Mouse (Mus musculus) spleen, adult 18-20 months (tissue): Measurements from ENCODE around the gene Cacng2.
"Not testable (repeated sequence)": the region's sequence is repeated elsewhere in the genome, so short reads cannot be mapped to it uniquely, and the experiment has no call there.

ENCODE experiments used
- DNase-seq, 2 experiments: peaks; one replicate each; pipeline ENCODE4 v3.0.0; 2022; ENCODE audit warnings: mixed read lengths in 2 of 2

The Cacng2 gene

GRCm38 (mm10) chr15:78081384-78081783 lies 38.4 kb downstream of the Cacng2 start:
- DNase-seq = no peak

DNA sequence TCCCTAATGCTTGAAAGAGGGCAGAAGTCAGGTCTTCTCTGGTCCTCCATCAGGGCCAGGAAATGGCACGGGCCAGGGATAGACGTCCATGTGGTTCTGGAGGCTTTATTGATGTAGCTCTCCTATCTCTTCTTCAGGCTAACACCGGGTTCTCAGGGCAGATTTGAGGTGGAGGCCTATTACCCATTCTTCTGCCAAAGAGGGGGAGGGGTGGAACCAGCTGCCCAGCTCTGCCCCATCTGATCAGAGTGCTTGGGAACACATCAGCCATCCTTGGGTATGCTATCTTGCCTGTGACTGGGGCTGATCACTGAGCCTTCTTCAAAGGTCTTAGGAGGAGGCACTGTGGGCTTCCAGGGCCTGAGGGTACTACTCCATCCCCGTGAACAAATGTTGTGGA lies 39.5 kb downstream of the Cacng2 start:
- DNase-seq = no peak

DNA sequence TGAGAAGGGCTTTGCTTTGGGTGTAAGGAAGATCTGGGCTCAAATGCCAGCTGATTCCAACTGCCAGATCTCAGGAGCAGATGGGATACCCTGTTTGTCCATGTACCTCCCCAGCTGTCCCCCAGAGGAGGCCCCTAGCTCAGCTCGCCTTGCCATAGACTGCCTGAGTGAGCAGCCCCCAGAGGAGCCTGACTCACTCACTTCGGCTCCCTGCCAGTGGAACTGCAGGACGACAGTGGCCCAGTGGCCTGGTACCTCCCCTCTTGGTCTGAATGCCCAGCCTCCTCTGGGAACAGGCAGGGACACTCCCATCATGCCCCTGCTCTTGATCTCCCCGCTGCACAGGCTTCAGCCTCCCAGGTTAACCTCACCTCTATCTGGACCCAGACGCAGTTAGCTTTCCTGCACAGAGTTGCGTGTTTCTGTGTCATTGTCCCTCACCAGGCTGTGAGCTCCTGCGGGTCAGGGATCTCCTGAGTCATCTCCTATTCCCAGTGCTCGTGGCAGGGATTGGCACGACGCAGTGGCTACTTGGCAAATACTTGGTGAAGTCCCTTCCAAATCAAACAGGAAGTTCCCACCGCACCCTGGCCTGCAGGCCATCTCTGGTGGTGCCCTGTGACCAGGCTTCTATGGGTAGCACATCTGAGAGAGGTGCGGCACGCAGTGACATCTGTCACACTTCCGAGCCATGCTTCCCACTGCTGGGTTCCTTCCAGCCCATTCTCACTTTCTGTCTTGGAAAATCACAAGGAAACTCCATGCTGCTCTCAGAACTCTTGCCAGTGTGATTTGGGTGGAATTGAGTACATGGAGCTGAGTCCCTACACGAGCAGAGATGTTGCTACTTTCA lies 40.8 kb downstream of the Cacng2 start:
- no peak for DNase-seq

DNA sequence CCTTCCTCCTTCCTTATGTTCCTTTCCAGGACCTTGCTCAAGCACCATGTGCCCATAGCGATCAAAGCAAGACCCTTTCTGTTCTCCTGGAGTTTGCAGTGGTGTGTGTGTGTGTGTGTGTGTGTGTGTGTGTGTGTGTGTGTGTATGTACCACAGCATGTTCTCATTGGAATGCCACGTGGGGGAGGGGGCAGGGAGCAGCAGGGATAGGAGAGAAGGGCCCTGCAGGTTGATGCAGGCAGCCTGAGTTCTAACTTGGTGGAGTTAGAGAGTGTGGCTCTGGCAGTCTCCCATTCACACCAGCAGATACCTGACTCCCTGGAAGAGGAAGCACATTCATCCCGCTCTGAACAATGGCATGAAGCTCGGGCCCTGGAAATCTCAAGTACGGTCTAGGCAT lies 41.6 kb downstream of the Cacng2 start:
- DNase-seq = no peak

DNA sequence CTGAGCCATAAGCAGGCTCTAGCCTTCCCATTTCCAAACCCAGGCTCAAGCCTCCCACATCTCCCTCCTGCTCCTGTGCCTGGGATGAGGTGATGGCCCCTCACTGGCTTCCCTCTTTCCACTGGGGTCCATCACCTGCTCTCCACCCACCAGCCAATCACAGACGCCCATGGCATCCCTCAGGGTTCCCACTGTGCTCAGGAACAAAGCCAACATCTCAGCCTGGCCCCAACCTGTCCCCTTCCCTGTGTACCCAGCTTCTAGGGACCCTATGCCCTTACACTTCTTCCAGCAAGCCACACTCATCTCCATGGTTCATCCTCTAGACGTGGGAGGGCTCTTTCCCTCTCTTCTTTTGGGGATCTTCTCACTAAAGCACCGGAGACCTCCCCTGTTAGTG lies 43.9 kb downstream of the Cacng2 start:
- no peak for DNase-seq

DNA sequence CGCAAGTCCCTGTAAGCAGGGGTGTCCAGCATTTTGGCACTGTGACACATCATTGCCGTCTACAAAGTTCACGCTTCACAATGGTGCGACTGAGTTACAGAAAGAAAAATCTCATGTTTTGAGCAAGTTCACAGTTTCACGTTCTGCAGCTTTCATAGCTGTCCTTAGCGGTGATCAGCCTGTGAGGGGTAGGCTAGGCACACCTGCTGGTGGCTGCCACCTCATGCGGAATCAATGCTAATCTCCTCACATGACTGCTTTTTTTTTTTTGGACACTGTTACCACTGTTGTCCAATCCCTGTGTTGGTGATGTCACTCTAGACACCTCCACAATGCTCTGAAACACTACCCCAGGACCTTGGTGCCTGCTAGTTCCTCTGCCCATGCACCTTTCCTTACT lies 46.7 kb downstream of the Cacng2 start:
- no peak for DNase-seq

DNA sequence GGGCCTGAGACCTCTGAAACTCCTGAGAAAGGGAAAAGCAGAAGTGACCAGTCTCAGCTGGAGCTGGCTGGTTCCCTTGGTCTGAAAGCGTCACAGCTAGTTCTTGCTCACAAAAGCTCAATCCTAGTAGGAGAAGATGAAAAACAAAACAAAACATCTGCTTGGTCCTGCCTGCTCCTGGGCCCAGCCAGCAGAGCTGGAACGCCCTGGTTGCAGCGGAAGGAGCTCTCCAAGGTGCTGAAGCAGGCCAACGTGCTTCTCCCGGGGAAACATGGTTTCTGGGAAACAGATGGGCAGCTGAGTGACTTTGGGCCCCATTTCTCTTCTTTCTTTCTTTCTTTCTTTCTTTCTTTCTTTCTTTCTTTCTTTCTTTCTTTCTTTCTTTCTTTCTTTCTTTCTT lies 53.4 kb downstream of the Cacng2 start:
- DNase-seq = peak in 1 of 2 experiments; percentile 17

DNA sequence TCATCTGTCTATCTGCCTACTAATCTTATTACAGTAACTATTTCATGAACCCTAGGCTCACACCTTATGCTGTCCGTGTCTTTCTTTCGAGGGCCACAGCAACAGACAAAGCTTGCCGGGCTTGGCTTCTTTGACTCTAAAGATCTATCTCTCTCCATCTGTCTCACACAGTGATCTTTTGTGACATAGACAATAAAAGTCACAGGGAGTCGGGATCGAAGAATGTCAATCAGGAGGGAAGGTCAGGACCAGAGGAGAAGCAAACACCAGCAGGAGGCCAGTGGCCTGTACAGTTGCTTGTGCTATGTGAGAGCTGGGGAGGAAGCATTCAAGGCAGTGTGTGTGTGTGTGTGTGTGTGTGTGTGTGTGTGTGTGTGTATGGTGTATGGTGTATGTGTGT lies 54.3 kb downstream of the Cacng2 start:
- DNase-seq = no peak

DNA sequence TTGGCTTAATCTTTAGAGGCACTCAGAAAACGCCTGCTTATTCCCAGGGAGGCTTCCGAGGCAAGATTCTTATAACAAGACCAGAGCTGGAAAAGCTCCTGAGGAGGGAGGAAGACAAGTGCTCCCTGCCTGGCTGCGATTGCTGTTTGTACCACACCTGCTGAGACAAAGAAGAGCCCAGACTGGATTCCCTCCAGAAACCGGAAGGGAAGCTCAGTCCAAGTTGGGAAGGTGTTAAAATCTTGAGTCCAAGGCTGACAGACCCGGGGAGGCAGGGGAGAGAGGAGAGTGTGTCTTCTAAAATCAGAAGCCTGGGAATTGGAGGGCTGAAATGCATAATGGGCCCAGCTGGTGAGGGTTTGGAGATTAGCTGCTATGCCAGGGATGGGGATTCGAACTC lies 55.5 kb downstream of the Cacng2 start:
- DNase-seq = no peak

GRCm38 (mm10) chr15:78062467-78062866 lies 57.4 kb downstream of the Cacng2 start:
- no peak for DNase-seq

- DNase-seq = no peak
Measured at GRCm38 (mm10) chr15:78056930-78057329, 62.9 kb downstream of the Cacng2 start.

GRCm38 (mm10) chr15:78050682-78051081 lies 69.1 kb downstream of the Cacng2 start:
- no peak for DNase-seq

DNA sequence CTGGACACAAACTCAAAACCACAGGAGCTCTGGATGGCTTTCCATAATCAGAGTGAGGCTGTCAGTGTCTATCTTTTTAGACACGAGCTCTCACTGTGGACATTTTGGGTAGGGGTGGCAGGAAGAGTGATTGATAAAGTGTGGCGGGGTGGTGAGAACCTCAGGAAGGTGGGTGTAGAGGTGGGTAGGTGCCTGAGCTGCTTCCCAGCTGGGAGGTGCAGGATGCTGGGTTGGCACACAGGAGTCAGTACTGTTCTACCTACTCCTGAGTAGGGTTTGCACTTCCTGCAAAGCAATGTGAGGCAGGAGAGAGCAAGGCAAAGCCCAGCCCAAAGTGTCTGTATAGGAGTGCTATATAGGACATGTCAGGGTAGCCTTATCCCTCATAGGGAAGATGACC lies 69.9 kb downstream of the Cacng2 start:
- no peak for DNase-seq

DNA sequence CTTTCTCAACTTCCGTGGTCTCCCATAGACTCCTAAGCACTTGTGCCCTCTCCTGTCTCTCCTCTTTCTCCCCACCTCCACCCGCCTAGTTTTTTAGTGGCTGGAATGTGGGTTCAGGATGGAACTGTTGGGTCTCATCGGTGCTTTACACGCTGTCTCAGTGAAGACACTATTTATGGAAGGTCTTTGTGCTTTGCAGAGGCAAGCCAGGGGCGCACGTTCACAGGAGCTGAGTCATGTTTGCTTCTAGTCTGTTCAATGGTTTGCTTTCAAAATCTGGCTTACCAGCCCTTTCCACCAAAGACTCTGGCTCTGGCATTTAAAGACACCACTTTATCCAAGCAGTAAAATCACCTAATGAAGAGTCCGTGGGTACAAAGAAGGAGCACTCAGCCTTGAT lies 74.0 kb downstream of the Cacng2 start:
- no peak for DNase-seq

GRCm38 (mm10) chr15:78045314-78045713 lies 74.5 kb downstream of the Cacng2 start:
- no peak for DNase-seq

GRCm38 (mm10) chr15:78044826-78045225 lies 75.0 kb downstream of the Cacng2 start:
- DNase-seq = no peak

DNA sequence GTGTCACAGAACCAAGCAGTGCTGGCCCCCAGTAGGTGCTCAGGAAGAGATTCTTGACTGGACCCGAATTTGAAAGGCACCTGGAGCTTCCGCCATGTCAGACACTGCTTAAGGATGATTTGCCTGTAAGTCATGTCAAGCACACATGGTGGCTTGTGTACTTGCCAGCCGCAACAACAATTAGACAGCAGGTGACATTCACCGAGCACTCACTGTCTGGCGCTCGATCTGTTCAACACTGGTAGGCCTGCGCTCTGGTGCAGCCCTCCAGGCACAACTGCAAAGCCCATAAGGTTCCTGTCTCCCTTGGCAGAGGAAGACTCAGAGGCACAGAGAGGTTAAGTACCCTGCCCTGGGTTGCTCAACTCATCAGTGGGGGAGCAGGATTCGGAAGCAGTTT lies 77.1 kb downstream of the Cacng2 start:
- DNase-seq = no peak

DNA sequence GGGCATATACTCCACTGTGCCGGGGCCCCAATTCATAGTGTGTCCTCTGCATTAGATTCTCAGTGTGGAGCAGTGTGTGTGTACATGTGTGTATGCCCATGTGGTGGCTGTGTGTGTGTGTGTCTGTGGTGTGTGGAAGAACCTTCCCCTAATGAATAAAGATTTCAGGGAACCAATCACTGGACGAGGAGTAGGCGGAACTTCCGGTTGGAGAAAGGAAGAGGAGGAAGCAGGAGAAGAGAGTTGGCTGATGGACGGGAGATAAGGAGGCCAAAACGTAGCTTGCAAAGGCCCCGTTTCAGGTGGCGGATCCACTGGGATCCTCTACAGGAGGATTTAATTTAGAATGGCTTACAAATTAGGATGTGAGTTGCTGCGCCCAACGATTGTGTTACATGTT lies 82.2 kb downstream of the Cacng2 start:
- no peak for DNase-seq

DNA sequence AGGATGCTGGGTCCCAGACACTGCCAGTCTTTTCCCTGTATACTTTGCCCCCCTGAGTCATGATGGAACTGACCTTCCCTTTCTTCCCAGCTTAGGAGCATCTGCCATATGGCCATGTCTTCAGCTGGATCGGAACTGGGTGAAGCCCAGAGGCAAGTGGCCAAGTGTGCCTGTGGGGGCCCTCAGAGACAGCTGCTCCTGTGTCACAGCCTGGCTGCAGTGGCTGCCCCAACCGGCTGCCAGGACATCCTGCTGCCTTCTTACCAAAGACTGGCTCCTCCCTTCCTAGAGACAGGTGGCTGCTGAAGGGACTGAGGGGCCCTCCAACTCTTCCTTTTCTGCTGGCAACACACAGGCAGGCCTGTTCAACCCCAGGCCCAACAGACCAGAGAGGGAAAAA lies 83.2 kb downstream of the Cacng2 start:
- no peak for DNase-seq

DNA sequence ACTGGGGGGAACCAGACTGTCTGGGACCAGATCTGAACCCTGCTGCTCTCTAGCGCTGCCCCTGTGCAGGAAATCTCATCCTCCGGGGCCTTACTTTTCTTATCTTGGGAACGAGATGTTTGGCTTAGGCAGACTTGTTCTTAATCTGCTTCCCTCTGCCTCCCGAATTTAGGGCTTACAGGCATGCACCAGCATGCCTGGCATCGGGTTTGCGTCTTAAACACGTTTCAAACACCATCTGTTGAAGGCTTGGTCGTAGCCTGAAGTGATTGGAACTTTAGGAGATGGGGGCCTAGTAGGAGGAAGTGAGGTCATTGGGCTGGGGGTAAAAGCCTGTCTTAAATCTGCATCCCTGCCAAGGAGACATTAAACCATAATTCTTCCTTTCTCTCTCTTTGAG lies 89.9 kb downstream of the Cacng2 start:
- DNase-seq = no peak

DNA sequence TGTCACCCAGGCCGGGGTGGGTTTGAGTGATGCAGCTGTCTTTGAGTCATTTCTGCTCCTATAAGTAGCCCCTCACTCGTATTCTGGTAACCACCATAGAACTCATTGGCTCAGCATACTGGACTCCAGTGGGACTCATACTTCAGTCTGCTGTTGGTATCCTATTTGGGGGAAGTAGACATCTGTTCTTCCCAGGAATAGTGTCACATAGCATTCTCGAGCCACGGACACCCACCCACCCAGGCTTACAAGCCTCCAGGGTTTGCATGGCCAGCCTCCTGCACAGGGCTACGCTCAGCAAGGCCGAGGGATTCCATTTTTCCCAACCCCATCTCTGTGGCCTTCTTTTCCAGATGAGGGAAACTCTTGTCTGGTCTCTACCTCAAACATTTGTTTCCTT lies 93.3 kb downstream of the Cacng2 start:
- DNase-seq = no peak

DNA sequence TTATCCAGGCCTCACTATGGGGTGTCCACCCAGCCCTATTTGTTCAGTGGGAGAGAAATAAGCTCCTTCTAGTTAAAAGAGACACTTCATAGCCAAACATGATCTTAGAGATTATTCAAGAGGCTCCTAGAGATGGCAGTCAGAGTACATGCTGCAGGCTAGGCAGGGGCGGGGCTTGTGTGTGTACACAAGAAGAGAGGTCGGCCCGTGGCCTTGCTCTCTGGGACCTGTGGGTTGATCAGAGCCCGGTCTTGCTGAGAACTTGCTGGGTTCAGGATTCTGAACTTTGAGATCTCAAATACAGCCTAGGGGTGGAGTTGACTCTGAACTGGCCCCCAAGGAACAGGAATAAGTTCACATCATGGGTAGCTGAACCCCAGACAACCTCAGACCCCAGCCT lies 95.6 kb downstream of the Cacng2 start:
- DNase-seq = no peak

GRCm38 (mm10) chr15:78014046-78014445 lies 105.8 kb downstream of the Cacng2 start:
- DNase-seq = no peak

DNA sequence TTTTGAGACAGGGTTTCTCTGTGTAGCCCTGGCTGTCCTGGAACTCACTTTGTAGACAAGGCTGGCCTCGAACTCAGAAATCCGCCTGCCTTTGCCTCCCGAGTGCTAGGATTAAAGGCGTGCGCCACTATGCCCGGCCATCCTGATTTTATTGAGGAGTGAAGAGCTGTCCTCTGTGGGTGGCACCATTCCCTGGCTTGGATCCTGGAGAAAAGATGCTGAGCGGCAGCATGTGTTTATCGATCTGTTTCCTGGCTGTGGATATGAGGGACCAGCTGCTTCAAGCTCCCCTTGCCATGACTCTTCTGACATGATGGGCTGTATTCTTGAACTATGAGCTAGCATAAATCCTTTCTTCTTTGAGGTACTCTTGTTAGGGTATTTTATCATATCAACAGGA lies 111.6 kb downstream of the Cacng2 start:
- not testable (repeated sequence) for DNase-seq

- no peak for DNase-seq
Measured at GRCm38 (mm10) chr15:78003929-78004328, 115.9 kb downstream of the Cacng2 start.
